ENCODE assay signal across 13 mouse cellular contexts in genomic region chr4:140107161-140107560, GRCm38 (mm10).
"Had no signal": no experiment of that assay in that cellular context is flagged by ENCODE, and none has a peak within 500 bp of the region (broad histone marks: within the 10 kb centered on the region; RNA-seq: fewer than 3 reads in every experiment).

No protein-coding gene starts in this region.

- DNase-seq: lung, adult 18-20 months; lung, embryonic 14.5 days; lung, postnatal 10 days; lung, postnatal 4 days; midbrain, embryonic 14.5 days; retina, postnatal 1 day; right cerebral cortex, adult 18-20 months; right cerebral cortex, postnatal 25 days; right cerebral cortex, postnatal 4 days; spleen, adult 18-20 months; thymus, adult 18-20 months; thymus, postnatal 14 days; thymus, postnatal 36 days had no signal
